Mouse (Mus musculus): ENCODE data around the gene Kdm1a. TPM values are rescaled to one million over a fixed set of nuclear protein-coding genes. Genes with fewer than 3 reads are reported as not detected.

Gene Kdm1a
- 10 to 100 TPM; 12.3 to 23.7 (median 23.2) TPM for polyA plus RNA-seq (2017; shearing (Covaris generic))

DNA sequence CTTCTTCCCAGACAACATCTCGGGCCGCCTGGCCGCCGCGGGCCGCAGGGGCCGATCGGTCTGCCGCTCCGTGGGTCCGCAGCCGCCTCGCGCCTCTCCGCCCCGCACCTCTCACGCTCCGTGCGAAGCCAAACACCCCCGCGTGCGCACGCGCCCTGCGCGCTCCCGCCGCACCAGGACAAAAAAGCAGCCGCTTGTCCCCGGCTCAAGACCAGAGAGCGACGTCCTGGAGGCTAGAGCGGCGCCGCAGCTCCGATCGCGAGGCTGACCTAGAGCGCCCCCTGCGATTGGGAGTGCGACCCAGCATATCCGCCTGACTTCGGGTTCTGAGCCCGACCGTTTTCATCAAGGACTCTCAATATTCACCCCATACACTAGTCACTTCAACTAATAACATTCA lies at the start of gene Kdm1a:
Gene Kdm1a, minus strand, starts transcription at position 156 of the 400 bp plus-strand sequence.
- ATAC-seq, result peak; percentile 85

DNA sequence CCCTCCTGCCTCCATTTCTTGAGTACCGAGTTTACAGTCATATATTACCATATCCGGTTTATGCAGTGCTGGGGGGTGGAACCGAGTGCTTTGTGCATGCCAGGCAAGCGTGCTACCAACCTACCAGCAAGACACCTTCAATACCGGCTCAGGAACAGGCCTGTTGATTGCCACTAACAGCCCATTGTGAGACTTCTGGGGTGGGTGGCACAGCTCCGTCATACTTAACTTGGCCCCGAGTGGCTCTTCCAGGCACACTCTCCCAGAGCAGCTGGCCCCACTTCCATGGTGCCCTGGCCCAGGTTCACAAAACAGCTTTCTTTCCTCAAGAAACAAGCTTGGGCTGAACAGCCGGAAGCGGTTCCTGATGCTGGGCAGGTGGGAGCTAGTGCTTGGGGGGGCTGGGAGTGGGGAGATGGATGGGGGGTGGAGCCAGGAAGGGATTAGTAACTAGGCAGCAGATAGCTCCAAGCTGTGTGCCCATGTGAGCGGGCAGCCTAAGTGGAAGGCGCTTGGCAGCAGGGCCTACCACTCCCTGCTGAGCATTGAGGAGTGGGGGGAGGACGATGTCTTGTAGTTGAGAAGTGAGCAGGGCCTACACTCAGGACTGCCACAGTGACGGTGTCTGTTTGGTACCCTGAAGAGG lies 49.5 kb upstream of the Kdm1a start:
- ATAC-seq, result no peak

DNA sequence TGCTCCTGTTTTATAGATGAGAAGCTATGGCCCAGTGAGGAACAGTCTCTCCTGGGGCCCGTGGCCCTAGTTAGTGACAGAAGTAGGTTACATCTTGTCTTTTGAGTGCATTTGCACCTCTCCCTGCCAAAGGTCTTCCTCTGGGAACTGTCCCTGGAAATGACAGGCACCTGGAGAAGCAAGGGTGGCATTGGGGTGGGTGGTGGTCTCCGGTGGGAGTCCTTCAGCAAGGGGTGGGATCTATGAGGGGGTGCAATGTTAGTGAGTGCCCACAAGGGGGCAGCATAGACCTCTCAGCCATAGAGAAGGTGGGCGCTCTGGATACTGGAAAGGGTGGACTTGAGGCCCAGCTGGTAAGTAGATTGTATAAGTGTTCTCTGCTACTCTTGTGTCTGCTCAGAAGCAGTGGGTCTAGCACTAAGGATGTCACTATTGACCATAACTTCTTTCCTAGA lies 48.9 kb upstream of the Kdm1a start:
- ATAC-seq, result no peak

DNA sequence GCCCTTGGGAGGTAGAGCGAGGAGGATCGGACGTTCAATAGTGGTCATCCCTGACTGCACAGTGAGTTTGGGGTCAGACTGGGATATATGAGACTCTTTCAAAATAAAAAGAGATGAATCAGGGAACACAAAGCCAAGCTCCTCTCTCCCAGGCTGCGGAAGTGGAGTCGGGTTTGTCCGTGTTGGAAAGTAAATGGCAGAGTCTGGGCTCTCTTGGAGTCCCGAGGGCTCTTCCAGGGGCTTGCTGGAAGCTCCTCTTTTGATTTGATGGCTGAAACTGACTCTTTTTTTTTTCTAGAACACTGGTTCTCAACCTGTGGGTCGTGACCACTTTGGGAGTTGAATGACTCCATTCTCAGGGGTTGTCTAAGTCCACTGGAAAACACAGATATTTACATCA lies 47.7 kb upstream of the Kdm1a start:
- no peak for ATAC-seq

DNA sequence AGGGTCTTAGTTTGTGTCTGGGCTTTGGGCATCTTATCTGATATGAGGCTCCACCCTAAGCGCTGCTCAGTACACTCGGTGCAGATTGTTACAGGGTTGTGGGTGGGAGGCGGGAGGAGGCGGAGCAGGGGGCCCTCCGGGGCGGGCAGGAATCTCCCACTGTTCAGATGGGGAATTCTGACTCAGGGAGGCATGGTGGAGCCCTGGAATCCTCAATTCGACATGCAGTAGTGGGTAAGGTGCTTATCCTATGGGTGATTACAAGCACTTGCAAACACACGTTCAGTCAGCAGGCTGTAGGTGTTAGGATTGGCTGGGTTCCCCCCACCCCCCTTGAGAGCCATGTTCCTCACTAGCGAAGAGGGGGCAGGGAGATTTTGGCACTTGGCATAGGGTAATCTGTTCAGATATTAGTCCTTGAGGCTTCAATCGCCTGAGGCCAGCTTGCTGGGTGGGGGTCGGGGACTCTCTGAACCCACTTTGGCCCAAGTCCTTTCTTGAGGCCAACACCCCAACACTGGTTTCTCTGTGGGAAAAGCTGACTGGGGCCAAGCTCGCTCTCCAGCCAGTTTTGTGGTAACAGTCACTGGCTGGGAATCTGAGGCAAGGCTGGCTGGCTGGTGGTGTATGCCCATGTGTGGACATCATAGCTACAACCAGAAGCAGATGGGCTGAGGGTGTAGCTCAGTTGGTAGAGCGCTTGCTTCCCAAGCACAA lies 47.1 kb upstream of the Kdm1a start:
- no peak for ATAC-seq

DNA sequence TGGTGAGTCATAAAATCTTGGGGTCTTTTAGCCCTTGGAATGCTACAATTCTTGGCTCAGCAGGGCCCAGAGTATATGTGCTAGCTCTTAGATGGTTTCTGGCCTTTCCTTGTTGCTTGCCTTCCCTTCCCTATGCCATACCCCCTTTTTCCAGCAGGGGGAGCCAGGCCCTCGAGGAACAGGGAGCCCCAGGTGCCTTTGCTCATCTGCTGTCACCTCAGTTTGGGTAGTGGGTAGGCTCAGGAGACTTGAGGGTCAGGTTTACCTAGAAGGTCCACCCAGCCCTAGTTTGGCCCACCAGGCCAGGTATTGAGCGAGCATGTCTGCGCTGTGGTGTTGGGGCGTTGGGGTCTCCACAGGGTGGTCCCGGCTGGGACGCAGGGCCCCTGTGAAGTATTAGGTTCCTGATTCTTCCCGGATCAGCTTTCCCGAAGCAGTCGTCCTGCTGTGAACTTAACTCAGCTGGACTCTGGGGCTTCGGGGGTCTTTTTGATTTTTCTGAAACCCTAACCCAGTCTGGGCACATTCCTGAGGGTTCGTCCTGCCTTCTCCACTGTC lies 46.5 kb upstream of the Kdm1a start:
- no peak for ATAC-seq

DNA sequence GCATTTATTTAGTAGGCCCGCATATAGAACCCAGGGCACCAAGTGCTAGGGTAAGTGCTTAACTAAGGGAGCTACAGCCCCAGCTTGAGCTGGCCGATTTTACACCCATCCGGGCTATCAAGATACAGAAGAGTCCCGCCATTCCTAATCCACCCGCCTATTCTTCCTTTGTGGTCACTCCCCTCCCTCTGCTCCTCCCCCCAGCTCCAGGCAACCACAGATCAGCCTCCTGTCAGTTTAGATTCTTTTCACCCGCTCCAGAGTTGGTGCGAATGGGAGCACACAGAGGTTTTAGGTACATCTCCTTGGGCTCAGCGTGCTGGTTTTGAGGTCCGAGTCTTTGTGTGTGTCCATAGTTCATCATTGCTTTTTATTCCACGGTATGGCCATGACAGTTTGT lies 36.4 kb upstream of the Kdm1a start:
- no peak for ATAC-seq

DNA sequence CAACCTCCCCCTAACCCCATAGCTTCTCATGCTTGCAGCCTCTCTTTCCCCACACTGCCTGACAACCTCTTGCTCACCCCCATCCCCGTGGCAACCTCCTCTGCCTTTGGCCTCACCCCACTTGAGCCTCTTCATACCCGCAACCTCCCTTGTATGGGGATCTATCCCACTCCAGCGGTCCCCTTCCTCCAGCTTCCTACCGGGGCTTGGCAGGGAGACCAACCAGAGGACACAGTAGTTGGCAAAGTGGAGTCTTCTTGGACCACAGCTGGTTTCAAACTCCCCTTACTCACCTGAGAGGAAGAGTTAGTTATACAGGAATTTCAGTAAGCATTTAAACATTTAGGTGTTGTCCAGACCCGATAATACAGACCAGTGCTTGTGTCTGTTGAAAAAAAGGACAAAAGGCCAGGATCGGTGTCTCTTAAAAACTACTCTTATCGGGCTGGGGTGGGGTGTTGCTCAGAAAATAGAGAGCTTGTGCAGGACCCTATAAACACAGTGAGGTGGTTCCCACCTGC lies 35.8 kb upstream of the Kdm1a start:
- ATAC-seq, result no peak

DNA sequence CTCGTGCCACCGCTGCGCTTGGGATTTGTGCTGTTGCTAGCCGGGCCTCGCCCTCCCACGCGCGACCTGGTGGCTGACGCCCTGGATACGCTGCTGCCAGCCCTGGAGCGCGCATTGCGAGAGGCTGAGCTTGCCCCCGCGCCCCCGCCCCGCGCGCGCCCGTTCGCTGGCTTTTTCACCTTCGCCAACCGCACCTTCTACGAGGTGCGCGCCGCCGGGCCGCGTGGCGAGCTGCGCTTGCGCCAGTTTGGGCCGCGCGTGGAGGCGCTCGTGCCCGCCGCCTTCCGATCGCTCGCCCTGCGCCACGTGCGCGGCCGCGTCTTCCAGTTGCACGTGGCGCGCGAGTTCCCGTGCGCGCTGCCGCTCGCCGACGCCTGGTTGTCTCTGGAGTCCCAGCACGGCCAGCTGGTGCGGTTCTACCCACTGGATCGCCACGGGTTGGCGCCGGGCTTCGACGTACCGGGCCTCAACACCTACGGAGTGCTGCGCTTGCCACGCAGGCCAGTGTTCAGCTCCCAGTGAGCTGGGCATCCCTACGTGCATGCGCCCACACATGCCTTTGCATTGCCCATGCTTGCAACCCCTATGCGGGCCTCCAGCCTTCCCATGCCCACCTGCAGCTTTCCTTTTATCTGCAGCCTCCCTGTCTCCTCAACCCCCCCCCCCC lies 35.2 kb upstream of the Kdm1a start:
- ATAC-seq, result no peak

DNA sequence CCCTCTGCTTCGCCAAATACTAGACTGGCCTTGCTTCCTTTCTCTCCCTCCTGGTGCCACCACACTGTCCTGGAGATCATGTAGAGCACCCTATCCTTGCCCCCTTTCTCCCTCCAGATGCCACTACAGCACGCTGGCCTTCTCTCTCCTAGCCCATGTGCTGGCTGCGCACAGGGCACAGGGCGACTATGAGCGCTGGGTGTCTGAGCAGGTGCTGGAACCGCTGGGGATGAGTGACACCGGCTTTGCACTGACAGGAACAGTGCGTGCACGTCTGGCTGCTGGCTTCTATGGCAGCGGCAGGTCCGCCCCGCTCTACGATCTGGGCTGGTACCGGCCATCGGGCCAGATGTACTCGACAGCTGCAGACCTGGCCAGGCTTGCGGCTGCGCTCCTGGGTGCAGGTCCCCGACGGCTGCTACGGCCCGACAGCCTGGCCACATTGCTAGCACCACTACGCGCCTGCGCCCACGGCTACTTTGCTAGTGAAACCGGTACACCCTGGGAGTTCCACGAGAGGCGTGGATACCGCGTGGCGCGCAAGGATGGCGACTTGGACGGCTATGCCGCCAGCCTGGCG lies 34.5 kb upstream of the Kdm1a start:
- no peak for ATAC-seq

DNA sequence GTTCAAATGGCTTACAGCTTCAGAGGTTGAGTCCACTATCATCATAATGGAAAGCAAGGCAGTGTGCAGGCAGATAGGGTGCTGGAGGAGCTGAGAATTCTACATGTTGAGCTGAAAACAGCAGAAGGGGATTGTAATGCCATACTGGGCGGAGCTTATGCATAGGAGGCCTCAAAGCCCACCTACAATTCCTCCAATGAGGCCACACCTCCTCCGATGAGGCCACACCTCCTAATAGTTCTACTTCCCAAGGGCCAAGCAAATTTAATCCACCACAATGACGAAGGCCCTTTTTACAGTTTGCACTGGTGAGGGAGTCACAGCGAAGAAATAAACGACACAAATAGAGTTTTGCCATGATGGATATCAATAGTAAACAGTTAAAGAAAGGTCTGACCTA lies 34.0 kb upstream of the Kdm1a start:
- no peak for ATAC-seq

DNA sequence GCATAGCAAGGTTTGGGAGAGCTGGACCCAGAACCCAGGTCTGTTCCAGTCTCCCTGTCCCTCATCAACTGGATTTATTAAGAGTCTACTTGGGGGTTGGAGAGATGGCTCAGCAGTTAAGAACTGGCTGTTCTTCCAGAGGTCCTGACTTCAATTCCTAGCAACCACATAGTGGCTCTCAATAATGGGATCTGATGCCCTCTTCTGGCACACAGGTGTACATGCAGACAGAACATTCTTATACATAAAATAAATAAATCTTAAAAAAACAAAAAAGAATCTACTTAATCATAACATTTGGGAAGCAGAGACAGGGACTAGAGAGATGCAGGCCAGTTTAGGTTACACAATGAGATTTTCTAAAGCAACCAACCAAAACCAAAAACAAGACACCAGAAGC lies 33.5 kb upstream of the Kdm1a start:
- no peak for ATAC-seq

DNA sequence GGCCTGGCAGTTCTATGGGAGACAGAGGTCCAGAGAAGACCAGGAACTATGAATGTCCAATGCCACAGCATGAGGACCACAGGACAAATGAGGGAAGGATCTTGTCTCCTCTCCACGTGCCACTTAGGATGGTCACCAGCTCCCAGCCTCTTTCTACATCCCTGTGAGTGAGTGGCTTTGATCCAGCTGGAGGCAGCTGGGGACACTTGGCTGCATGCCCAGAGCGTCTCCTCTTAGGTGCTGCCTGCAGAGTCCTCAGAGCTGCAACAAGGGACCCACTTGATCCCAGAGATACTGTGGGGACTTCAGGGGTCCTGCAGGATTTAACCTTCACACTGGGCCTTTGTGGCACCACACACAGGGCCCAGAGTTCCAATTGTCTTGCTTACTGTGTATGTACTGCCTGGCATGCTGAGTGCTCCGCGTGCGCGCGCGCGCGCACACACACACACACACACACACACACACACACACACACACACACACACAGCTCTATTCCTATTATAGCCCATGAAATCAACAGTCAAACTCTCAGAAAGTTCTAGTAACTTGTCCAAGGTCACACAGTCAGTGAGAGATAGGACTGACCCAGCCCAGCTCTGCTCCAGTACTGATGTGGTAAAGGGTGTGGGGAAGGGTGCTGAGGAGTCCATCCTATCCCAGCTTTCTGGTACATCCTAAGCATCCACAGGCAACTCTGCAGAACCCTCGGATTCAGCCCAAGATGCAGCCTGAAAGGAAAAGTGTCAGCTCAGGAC lies 28.9 kb upstream of the Kdm1a start:
- ATAC-seq, result no peak

DNA sequence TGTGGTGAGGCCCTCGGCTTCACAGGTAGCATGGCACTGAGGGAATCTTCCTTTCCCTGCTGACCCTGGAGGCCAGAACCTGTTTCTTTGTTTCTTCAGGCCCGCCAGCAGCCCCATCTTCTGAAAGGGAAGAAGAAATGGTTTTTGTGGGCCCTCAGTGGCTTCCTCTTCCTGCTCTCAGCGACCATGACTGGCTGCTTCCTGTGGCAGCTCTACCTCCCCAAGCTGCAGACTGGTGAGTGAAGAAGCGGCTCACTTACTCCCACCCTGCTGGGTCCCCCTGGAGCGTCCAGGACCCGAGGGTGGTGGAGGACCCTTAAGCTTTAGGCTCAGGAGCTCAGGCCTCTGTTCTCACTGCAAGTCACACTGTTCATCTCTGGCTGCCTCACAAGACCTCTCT lies 24.1 kb upstream of the Kdm1a start:
- ATAC-seq, result no peak

DNA sequence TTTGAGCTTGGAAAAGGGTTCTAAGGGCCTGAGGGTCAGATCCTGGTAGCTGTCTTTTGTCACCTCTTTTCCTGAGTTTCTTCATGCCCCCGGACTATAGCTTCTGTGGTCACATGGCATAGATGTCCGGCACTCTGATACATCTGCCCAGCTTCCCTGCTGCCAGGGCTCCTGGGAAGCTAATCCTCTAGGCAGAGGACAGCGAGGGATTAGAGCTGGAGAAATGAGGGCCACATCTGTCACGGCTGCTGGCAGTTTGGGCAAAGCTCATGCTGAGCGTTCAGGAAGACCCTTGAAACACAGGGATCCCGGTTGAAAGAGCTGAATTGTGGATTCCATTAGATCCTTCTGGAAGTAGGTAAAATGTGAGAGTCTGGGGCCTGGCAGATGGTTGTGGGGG lies 19.9 kb upstream of the Kdm1a start, which contains the start of gene Lactbl1:
Gene Lactbl1, plus strand, starts transcription at position 234 of the 400 bp plus-strand sequence.
- no peak for ATAC-seq

DNA sequence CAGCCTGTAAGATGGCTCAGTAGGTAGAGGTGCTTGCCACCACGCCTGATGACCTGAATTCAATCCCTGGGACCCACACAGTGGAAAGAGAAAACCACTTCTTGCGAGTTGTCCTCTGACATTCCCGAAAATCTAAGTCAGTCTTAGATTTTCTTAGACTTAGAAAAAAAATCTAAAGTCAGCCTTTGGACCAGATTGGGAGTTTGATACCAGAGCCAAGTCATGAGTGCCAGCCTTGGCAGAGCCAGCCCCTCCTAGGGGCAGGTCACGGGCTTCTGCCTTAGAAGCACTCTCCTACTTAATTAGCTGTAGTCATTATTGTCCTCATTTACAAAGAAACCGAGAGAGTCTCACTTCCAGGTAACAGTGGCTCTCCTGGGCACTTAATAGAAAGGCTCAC lies 19.4 kb upstream of the Kdm1a start:
- ATAC-seq, result no peak

DNA sequence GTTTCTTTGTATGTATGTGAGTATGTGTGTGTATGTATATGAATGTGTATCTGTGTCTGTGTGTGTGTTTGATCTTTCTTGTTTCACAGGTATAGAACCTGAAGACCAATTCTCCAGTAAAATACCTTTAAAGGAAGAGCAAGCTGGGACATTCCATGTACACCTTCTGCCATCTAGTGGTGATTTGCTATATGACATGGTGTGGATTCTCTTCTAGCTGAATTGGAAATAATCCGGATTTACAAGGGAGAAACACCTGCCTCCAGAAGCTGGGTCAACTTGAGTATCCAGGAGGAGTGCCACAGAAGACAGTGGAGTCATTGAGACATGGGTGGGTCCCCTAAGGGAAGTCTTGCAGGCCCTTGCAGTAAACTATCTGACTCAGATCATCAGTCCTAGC lies 18.8 kb upstream of the Kdm1a start:
- no peak for ATAC-seq

DNA sequence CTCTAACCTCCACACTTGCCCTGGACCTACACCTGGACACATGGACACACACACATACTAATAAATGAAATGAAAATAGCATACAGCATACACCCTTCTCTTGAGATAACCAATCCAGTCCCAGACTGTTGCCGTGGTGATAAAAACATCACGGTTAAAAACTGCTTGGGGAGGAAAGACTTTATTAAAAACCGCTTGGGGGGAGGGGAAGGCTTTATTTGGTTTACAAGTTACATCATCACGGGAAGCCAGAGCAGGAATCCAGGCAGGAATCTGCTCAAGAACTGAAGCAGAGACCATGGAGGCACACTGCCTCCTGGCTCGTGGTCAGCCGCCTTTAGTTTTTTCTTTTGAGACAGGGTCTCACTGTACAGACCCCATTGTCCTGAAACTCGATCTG lies 11.1 kb upstream of the Kdm1a start:
- ATAC-seq, result no peak

DNA sequence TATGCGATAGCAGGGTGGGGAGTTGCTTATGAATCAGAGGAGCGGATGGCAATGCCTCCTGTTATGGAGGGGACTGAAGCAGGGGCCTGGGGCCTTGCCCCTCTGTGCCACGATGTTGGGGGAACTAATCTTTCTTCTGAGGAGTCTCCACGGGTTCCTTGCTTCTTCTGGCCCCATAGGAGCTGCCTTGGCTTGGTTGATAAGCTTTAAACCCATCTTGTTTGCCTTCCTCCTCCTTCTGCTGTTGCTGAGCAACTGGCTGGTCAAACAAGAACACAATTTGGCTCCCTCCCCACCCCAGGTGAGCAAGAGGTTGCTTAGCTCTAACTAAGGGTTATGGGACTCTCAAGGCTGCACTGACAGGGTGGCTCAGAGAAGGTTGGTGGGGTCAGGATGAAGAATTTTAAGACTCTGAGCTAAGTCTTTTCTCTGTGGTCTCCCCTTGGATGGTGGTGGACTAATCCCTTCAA lies 7.9 kb upstream of the Kdm1a start, which contains the start of gene Tex46:
Gene Tex46, plus strand, starts transcription at position 51 of the 470 bp plus-strand sequence.
- no peak for ATAC-seq

DNA sequence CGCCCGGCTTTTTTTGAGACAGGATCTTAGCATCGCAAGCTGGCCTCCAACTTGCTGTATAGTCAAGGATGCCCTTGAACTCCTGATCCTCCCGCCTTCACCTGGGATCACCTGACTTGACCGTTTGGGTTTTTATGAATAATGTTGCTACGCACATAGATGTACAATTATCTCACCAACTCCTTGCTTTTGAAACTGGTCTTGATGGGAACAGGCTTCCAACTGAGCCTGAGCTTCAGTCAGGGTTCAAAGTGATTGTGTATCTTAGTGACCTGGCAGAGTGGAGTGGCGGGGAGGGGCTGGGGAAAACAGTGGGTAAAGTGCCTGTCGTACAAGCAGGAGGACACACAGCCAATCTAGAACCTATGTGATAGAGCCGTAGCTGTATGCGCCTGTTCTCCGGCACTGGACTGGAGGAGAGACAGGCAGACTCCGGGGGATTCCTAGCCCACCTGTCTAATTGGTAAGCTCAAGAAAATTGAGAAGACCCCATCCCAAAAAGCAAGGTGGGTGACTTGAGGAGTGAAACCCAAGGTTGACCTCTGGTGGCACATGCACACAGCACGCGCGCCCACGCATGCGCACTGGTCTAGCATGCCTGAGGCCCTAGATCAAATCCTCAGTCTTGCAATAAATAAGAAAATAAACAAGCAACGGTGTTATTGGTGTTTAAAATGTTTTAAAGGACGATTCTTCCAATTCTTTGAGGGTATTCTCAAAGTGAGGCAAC lies 3.4 kb upstream of the Kdm1a start:
- ATAC-seq, result no peak

DNA sequence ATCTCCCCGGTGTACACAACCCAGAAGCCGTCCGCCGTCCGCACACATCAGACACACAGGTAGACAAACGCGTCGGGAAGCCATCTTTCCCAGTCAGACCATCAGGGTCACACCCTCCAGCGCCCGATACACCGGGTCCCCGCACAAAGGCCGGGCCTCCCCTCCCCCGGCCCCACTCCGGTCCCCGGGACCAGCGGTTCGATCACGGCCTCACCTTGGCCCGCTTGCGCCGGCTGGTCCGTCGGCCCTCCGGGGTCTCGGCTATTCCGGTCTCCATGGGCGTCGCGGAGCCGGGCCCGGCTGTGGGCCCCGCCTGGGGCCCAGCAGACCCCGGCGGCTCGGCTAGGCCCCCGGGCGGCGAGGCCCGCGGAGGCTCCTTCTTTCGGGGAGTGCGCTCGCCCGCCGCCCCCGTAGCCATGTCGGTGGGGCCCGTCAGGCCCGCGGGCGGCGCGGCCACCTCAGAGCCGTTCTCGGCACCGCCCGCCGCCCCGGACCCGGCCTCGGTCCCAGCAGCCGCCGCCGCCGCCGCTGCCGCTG lies 437 bp downstream of the Kdm1a start:
- peak; percentile 22 for ATAC-seq

Measured in inflammation-experienced regulatory T-cells, adult 6 months (primary cell).